Mouse (Mus musculus) erythroblast, embryonic 14.5 days (primary cell): ENCODE measurements around the gene Ctf2.

Source experiments
- GATA1 ChIP-seq: IDR thresholded peaks from 2 replicates; pipeline ENCODE4 v1.6.1; 2012; ENCODE audit warnings: low read length, inconsistent platforms, mixed read lengths
- TAL1 ChIP-seq: IDR thresholded peaks from 3 replicates; pipeline ENCODE4 v1.6.1; 2012; ENCODE audit warnings: low read length, inconsistent platforms, mixed read lengths

- TF ChIP-seq TAL1 (no peak), GATA1 (no peak)
These were observed 28.3 kb downstream of the Ctf2 start for GRCm38 (mm10) chr7:127703561-127704178.
